Mouse (Mus musculus) E14TG2a.4 (cell line): Measurements from ENCODE around the gene Gdap2.

Experiments
- CTCF ChIP-seq: conservative IDR thresholded peaks from 2 replicates; pipeline ENCODE4 v1.5.1; 2014; ENCODE audit warnings: low read length
- POU5F1 ChIP-seq: IDR thresholded peaks from 2 replicates; pipeline ENCODE4 v1.6.1; 2014; ENCODE audit warnings: low read length, borderline replicate concordance

- TF ChIP-seq CTCF: peak; percentile 75
- no peak for TF ChIP-seq POU5F1
Observed at GRCm38 (mm10) chr3:100189444-100189843, 27.3 kb downstream of the Gdap2 start.
